Mouse (Mus musculus) neural tube, embryonic 15.5 days (tissue): Measurements from ENCODE around the gene Upf1. TPM values are rescaled to one million over a fixed set of nuclear protein-coding genes. Genes with fewer than 3 reads are reported as not detected.
A peak's percentile ranks its signal among the peaks of the same experiment; 100 is the strongest.

Experiments
- ATAC-seq: fragments of 200-750 bp; cut with Nextera tagmentation; 2 replicates; pipeline ENCODE4 v1.8.0; 2017; ENCODE audit warnings: mild to moderate bottlenecking, moderate TSS enrichment, moderate library complexity; ENCODE audit not compliant: low FRiP score
- H3K27ac ChIP-seq: fragments of 300-500 bp; sonication (generic); replicated peaks from 2 replicates; pipeline ENCODE4 v1.5.1; 2015; ENCODE audit warnings: mild to moderate bottlenecking, inconsistent platforms
- H3K27me3 ChIP-seq: fragments of 300-500 bp; sonication (generic); replicated peaks from 2 replicates; pipeline ENCODE4 v1.6.1; 2015; ENCODE audit warnings: inconsistent platforms
- H3K36me3 ChIP-seq: fragments of 300-500 bp; sonication (generic); 2 replicates; pipeline ENCODE4 v1.6.1; 2015; ENCODE audit warnings: inconsistent platforms
- H3K4me1 ChIP-seq: fragments of 300-500 bp; sonication (generic); 2 replicates; pipeline ENCODE4 v1.6.1; 2015; ENCODE audit warnings: inconsistent platforms
- H3K4me2 ChIP-seq: fragments of 300-500 bp; sonication (generic); 2 replicates; pipeline ENCODE4 v1.6.1; 2015; ENCODE audit warnings: inconsistent platforms, mild to moderate bottlenecking, moderate library complexity
- H3K4me3 ChIP-seq: fragments of 300-500 bp; sonication (generic); replicated peaks from 2 replicates; pipeline ENCODE4 v1.5.1; 2015; ENCODE audit warnings: mild to moderate bottlenecking, inconsistent platforms
- H3K9ac ChIP-seq: fragments of 300-500 bp; sonication (generic); replicated peaks from 2 replicates; pipeline ENCODE4 v1.6.1; 2015; ENCODE audit warnings: mild to moderate bottlenecking, inconsistent platforms
- H3K9me3 ChIP-seq: fragments of 300-500 bp; sonication (generic); replicated peaks from 2 replicates; pipeline ENCODE4 v1.6.1; 2016; ENCODE audit warnings: inconsistent platforms
- WGBS: fragments of 180-500 bp; shearing (Covaris S2); methylation state at CpG from one replicate; pipeline ENCODE4 v1.1.7; 2015; ENCODE audit warnings: mixed read lengths; 5-methylcytosine and 5-hydroxymethylcytosine counted together
- polyA plus RNA-seq: library from polyadenylated mRNA; unstranded; fragments of >200 nt; fragmentation: Nextera tagmentation; extraction: Ambion mirVana; gene quantifications from 2 replicates; pipeline ENCODE4 v1.2.1, GENCODE M21; 2015

Gene Upf1
- 11.8 and 12.6 TPM in 2 replicates for polyA plus RNA-seq

- no peaks in the 10 kb centered on the region for H3K27me3 ChIP-seq
- no peaks in the 10 kb centered on the region for H3K9me3 ChIP-seq
- peak within 1 kb of the TSS; percentile 78 for H3K4me3 ChIP-seq
- peaks cover 52% of the 10 kb centered on the region for H3K4me1 ChIP-seq
- ATAC-seq: peak; percentile 91
- peak within 1 kb of the TSS; percentile 89 for H3K27ac ChIP-seq
- peak within 1 kb of the TSS; percentile 98 for H3K4me2 ChIP-seq
- peak within 1 kb of the TSS; percentile 89 for H3K9ac ChIP-seq
- H3K36me3 ChIP-seq: peaks cover 5% of the 10 kb centered on the region; the same call in 1 of the 2 replicates
- WGBS: under 1% methylated on average over 64 of the region's 69 CpGs
These were observed at the start of gene Upf1 for GRCm38 (mm10) chr8:70353194-70353817. Gene Upf1 (minus strand): TSS chr8:70353278.

- Histone ChIP-seq H3K4me1 (no peaks in the 10 kb centered on the region), H3K9ac (no peak overlapping the region), H3K4me2 (no peak overlapping the region), H3K27me3 (no peaks in the 10 kb centered on the region), H3K4me3 (no peak overlapping the region), H3K27ac (no peak overlapping the region), H3K9me3 (no peaks in the 10 kb centered on the region), H3K36me3 (peaks cover 46% of the 10 kb centered on the region)
- WGBS: 86% methylated on average over 16 of the region's 16 CpGs
- ATAC-seq: no peak
These were observed 44.8 kb upstream of the Upf1 start for GRCm38 (mm10) chr8:70397611-70398563.

GRCm38 (mm10) chr8:70396184-70396583 is 43.1 kb upstream of the Upf1 start:
- 85% methylated on average over 5 of the region's 5 CpGs for WGBS
- Histone ChIP-seq H3K4me3 (no peak overlapping the region), H3K9ac (no peak overlapping the region)

GRCm38 (mm10) chr8:70395649-70396048 is 42.6 kb upstream of the Upf1 start:
- no peaks in the 10 kb centered on the region for H3K27me3 ChIP-seq
- no peak overlapping the region for H3K4me2 ChIP-seq
- no peak for ATAC-seq
- peaks cover 48% of the 10 kb centered on the region for H3K36me3 ChIP-seq
- H3K27ac ChIP-seq: no peak overlapping the region
- WGBS: 66% methylated on average over 5 of the region's 5 CpGs
- H3K4me1 ChIP-seq: no peaks in the 10 kb centered on the region
- no peaks in the 10 kb centered on the region for H3K9me3 ChIP-seq
- H3K4me3 ChIP-seq: no peak overlapping the region
- H3K9ac ChIP-seq: no peak overlapping the region

More at GRCm38 (mm10) chr8:70396184-70396583, 43.1 kb upstream of the Upf1 start:
- Histone ChIP-seq H3K9me3 (no peaks in the 10 kb centered on the region), H3K4me2 (no peak overlapping the region), H3K27me3 (no peaks in the 10 kb centered on the region), H3K27ac (0 out of 2 replicates have a peak overlapping the region, but pooled peaks have one; percentile 5), H3K4me1 (no peaks in the 10 kb centered on the region), H3K36me3 (peaks cover 46% of the 10 kb centered on the region)
- no peak for ATAC-seq

- Histone ChIP-seq H3K4me3 (no peak overlapping the region), H3K9me3 (no peaks in the 10 kb centered on the region), H3K27ac (no peak overlapping the region), H3K27me3 (no peaks in the 10 kb centered on the region), H3K36me3 (peaks cover 45% of the 10 kb centered on the region), H3K4me2 (no peak overlapping the region), H3K9ac (no peak overlapping the region), H3K4me1 (no peaks in the 10 kb centered on the region)
- ATAC-seq: no peak
- 93% methylated on average over 8 of the region's 8 CpGs for WGBS
These were observed 41.4 kb upstream of the Upf1 start for GRCm38 (mm10) chr8:70394269-70394998.

- H3K4me3 ChIP-seq: no peak overlapping the region
- no peak for ATAC-seq
- peaks cover 50% of the 10 kb centered on the region for H3K36me3 ChIP-seq
- H3K9me3 ChIP-seq: no peaks in the 10 kb centered on the region
- 79% methylated on average over 5 of the region's 5 CpGs for WGBS
- no peaks in the 10 kb centered on the region for H3K4me1 ChIP-seq
- H3K27me3 ChIP-seq: no peaks in the 10 kb centered on the region
- H3K4me2 ChIP-seq: no peak overlapping the region
- no peak overlapping the region for H3K9ac ChIP-seq
- no peak overlapping the region for H3K27ac ChIP-seq
These were observed 40.0 kb upstream of the Upf1 start for GRCm38 (mm10) chr8:70393087-70393486.

GRCm38 (mm10) chr8:70389678-70390077 is 36.6 kb upstream of the Upf1 start:
- Histone ChIP-seq H3K4me1 (no peaks in the 10 kb centered on the region), H3K36me3 (peaks cover 70% of the 10 kb centered on the region), H3K4me3 (no peak overlapping the region), H3K9ac (no peak overlapping the region), H3K27ac (no peak overlapping the region), H3K4me2 (no peak overlapping the region), H3K9me3 (no peaks in the 10 kb centered on the region), H3K27me3 (no peaks in the 10 kb centered on the region)
- no peak for ATAC-seq
- WGBS: 93% methylated on average over 2 of the region's 2 CpGs

GRCm38 (mm10) chr8:70383287-70383686 is 30.2 kb upstream of the Upf1 start:
- 0 out of 2 replicates have a peak, but pooled peaks have one; percentile 29 for ATAC-seq

GRCm38 (mm10) chr8:70380069-70380468 is 27.0 kb upstream of the Upf1 start:
- no peaks in the 10 kb centered on the region for H3K9me3 ChIP-seq

More at GRCm38 (mm10) chr8:70383287-70383686, 30.2 kb upstream of the Upf1 start:
- Histone ChIP-seq H3K27me3 (peaks cover 24% of the 10 kb centered on the region), H3K4me3 (no peak overlapping the region), H3K9me3 (no peaks in the 10 kb centered on the region), H3K27ac (no peak overlapping the region), H3K9ac (no peak overlapping the region), H3K4me1 (no peaks in the 10 kb centered on the region), H3K4me2 (no peak overlapping the region), H3K36me3 (peaks cover 33% of the 10 kb centered on the region)
- WGBS: 58% methylated on average over 3 of the region's 3 CpGs

GRCm38 (mm10) chr8:70377049-70377448 is 24.0 kb upstream of the Upf1 start:
- no peak overlapping the region for H3K4me3 ChIP-seq
- WGBS: 15% methylated on average over 15 of the region's 15 CpGs
- no peak for ATAC-seq
- peaks cover 35% of the 10 kb centered on the region for H3K4me1 ChIP-seq
- no peak overlapping the region for H3K4me2 ChIP-seq
- no peaks in the 10 kb centered on the region for H3K36me3 ChIP-seq
- H3K9ac ChIP-seq: no peak overlapping the region
- no peak overlapping the region for H3K27ac ChIP-seq
- H3K27me3 ChIP-seq: peaks cover 81% of the 10 kb centered on the region
- H3K9me3 ChIP-seq: no peaks in the 10 kb centered on the region

More at GRCm38 (mm10) chr8:70380069-70380468, 27.0 kb upstream of the Upf1 start:
- no peak overlapping the region for H3K27ac ChIP-seq
- H3K36me3 ChIP-seq: 0 out of 2 replicates have a peak, but pooled peaks cover 4% of the 10 kb centered on the region
- H3K4me2 ChIP-seq: no peak overlapping the region
- peaks cover 56% of the 10 kb centered on the region for H3K27me3 ChIP-seq
- H3K4me3 ChIP-seq: no peak overlapping the region
- WGBS: 83% methylated on average over 12 of the region's 12 CpGs
- no peak overlapping the region for H3K9ac ChIP-seq
- no peak for ATAC-seq
- peaks cover 16% of the 10 kb centered on the region for H3K4me1 ChIP-seq

- H3K9ac ChIP-seq: 0 out of 2 replicates have a peak overlapping the region, but pooled peaks have one; percentile 14
- H3K4me1 ChIP-seq: peaks cover 35% of the 10 kb centered on the region
- H3K27ac ChIP-seq: no peak overlapping the region
- peaks cover 84% of the 10 kb centered on the region for H3K27me3 ChIP-seq
- H3K9me3 ChIP-seq: no peaks in the 10 kb centered on the region
- H3K4me3 ChIP-seq: peak overlapping the region; percentile 16
- peak overlapping the region; percentile 26 for H3K4me2 ChIP-seq
- no peak for ATAC-seq
- WGBS: 9% methylated on average over 37 of the region's 37 CpGs
- no peaks in the 10 kb centered on the region for H3K36me3 ChIP-seq
These were observed 23.2 kb upstream of the Upf1 start for GRCm38 (mm10) chr8:70376275-70376741.
